Mouse (Mus musculus): Measurements from ENCODE around the gene Hax1.

Gene Hax1

DNA sequence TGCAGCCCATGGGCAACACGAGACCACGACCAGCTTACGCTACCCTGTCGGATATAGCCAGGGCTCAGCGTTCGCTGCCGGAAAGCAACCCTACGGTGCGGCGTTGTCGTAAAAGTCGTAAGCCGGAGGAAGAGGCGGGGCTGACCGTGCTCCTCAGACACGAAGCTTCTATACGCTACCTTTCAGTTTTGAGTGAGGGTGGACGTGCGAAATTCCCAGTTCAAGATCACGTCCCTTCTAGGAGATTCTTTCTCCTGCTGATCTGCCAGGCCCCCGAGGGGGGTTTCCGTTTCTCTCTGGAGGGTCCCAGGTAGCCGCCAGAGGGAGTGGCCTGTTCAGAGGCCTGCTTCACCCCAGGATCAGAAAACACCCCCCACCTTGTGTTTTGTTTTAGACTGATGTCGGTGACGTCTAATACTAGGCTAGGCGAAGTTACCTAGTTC is at the start of gene Hax1:
Gene Hax1, minus strand, starts transcription at position 169 of the 443 bp plus-strand sequence.
- DNase-seq: peak; percentile 97 to 98

- no peak for DNase-seq
These were observed 37.7 kb upstream of the Hax1 start for GRCm38 (mm10) chr3:90036263-90036662.

- DNase-seq: no peak
These were observed 36.1 kb upstream of the Hax1 start for GRCm38 (mm10) chr3:90034653-90035052.

GRCm38 (mm10) chr3:90016626-90017025 is 18.0 kb upstream of the Hax1 start:
- DNase-seq: no peak

- no peak for DNase-seq
These were observed 11.7 kb upstream of the Hax1 start for GRCm38 (mm10) chr3:90010291-90010690.

DNA sequence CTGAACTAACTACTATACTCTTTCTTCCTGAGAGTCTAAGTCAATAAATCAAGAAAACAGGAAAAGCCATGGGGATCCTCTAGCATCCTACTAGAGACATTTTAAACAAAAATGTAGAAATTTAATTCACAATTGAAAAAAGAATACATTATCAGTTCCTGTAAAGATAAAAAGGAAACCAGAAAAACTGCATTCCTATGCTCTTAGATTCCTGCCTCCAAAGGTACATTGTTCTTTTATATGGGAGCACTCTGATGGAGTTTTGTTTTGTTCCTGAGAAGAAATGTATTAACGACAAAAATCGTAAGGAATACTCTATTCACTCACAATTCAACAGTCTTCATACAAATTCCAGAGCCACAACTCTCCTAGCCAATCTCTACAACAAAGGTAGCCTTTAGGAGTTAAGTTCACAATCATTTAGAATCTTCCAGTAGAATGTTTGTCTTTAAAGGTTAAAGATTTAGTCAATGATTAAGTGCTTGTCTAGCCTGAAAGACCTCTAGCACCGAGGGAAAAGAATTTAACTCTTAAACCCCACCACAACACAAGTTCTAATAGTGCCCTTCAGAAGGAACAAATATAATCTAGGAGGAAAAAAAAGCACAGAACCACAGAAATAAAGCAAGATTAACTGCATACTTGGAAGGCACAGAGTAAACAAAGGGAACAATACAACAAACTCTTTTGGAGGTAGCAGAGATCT is 5.7 kb upstream of the Hax1 start:
- no peak for DNase-seq

- DNase-seq: no peak
These were observed 1.2 kb upstream of the Hax1 start for GRCm38 (mm10) chr3:89999830-90000229.

DNA sequence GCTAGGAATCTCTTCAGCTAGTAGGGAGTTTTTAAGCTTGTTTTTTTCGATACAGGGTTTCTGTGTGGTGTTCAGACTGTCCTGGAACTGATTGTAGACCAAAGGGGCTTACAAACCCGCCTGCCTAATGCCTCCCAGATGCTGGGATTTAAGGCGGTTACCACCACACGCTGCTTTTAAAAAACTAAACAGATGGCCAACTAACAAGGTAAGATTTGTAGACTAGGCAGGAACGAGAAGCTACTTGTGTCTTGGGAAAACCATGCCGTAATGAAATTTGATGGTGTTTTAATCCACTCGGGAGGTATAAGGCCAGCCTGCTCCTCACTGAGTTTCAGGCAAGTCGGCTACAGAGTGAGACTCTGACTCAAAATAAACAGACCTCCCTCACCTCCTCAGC is 510 bp upstream of the Hax1 start:
- no peak for DNase-seq

DNA sequence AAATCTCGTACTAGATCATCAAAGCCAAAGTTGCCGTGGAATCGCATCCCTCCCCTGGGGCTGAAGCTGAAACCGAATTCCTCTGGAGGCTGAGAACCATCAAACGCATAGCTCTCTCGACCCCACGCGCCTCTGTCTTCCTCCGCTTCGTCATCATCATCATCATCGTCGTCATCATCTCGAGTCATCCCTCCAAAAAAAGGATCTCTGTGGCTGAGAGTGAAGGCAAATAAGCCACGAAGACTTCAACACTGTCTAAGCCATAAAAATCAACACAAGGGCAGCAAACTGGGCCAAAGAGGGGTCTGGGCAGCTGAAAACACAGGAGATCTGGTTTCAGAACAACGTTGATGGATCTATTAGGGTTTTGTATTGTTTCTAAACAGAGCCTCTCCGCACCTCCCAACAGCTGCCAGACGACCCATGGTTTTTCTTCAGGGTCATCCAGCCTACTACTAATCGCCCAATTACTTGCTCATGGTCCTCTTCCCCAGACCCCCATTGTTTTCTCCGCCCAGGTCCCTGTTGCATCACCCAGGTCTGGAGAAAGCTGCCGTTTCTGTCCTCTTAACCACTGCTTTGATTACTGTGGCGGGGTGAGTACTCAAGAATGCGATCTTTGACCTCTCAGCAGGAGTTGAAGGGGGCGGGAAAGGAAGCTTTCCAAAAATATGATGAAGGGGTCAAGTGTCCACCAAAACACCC is 637 bp downstream of the Hax1 start:
- peak; percentile 56 to 70 for DNase-seq

DNA sequence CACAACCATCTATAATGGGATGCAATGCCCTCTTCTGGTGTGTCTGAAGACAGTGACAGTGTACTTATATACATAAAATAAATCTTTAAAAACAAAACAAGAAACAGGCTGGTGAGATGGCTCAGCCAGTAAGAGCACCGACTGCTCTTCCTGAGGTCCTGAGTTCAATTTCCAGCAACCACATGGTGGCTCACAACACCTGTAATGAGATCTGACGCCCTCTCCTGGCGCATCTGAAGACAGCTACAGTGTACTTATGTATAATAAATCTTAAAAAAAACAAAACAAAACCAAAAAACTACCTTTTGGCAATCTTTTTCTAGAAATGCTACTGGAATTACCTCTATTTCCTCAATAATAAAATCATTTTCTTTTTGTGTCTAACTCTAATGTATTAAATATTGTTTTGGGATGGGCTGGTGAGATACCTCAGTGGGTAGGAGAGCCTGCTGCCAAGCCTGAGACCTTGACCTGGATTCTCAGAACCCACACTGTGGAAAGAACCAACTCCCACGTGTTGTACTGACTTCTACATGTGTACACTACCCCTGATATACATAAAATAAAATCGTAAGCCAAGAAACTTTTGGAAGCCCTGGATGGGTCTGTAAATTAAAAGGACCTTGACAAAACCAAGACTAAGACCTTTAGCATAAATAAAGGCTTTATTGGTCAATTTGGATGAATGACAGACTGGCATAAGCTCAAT is 3.6 kb downstream of the Hax1 start:
- no peak for DNase-seq

DNA sequence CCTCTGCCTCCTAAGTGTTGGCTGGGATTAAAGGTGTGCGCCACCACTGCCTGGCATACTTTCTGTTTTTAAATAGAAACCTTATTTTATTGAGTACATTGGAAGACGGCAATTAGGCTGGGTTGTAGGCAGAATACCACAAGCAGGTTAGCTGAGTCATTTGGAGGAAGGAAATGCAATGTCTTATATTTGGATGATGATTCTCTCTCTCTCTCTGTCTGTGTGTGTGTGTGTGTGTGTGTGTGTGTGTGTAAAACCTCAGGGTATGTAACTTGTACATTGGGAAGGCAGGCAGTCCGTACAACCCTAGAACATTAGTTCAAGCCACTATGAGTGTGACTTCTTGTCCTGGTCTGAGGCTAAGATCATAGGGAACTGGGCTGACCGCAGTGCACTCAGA is 10.8 kb downstream of the Hax1 start:
- no peak for DNase-seq

GRCm38 (mm10) chr3:89987211-89987610 is 11.4 kb downstream of the Hax1 start:
- DNase-seq: no peak

DNA sequence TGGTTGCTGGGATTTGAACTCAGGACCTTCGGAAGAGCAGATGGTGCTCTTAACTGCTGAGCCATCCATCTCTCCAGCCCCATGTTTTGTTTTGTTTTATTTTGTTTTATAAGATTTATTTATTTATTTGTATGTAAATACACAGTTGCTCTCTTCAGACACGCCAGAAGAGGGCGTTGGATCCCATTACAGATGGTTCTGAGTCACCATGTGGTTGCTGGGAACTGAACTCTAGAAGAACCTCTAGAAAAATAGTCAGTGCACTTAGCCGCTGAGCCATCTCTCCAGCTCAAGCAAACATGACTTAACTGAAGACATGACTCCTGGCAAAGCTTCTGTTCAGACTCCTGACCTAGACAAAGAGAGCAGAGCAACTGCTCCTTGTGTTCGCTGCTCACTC is 16.2 kb downstream of the Hax1 start:
- DNase-seq: no peak

GRCm38 (mm10) chr3:89976859-89977258 is 21.7 kb downstream of the Hax1 start:
- no peak for DNase-seq

GRCm38 (mm10) chr3:89968509-89968908 is 30.1 kb downstream of the Hax1 start:
- no peak for DNase-seq

GRCm38 (mm10) chr3:89966946-89967345 is 31.6 kb downstream of the Hax1 start:
- DNase-seq: peak in 1 of 2 experiments; percentile 21

- no peak for DNase-seq
These were observed 32.6 kb downstream of the Hax1 start for GRCm38 (mm10) chr3:89965972-89966371.

GRCm38 (mm10) chr3:89965557-89965956 is 33.0 kb downstream of the Hax1 start:
- no peak for DNase-seq

DNA sequence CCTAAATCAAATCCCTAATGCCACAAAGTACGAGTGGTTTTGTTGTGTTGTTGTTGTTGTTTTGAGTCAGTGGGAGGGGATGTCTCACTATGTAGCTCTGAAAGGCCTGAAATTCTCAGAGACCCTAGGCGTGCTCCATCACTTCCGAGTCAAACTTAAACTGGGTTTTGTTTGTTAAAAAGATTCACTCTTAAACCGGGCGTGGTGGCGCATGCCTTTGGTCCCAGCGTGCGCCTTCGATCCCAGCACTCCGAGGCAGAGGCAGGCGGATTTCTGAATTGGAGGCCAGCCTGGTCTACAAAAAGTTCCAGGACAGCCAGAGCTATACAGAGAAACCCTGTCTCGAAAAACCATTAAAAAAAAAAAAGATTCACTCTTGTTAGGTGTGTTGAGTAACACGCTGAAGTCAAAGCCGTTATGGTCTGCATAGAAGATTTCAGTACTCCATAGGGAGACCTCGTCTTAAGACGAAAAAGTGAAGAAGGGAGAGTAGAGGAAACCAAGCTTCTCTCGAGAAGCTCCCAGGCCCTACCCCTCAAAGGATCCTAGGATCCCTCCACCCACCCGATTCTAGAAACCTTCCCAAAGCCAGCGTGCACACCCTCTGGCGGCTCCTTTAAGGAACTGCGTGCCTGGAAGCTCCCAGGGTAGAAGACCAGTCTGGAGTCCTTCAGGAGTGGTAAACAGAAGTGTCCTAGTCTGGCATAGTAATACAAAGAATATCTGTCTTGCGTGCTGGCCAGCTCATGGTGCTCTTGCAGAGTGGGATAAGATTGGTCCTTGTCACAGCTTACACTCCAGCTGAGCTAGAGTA is 34.4 kb downstream of the Hax1 start:
- DNase-seq: peak; percentile 69 to 74

GRCm38 (mm10) chr3:89963221-89963763 is 35.3 kb downstream of the Hax1 start, which contains the start of gene Atp8b2:
Atp8b2 (minus strand) TSS chr3:89963508.
- DNase-seq: peak; percentile 66 to 75

DNA sequence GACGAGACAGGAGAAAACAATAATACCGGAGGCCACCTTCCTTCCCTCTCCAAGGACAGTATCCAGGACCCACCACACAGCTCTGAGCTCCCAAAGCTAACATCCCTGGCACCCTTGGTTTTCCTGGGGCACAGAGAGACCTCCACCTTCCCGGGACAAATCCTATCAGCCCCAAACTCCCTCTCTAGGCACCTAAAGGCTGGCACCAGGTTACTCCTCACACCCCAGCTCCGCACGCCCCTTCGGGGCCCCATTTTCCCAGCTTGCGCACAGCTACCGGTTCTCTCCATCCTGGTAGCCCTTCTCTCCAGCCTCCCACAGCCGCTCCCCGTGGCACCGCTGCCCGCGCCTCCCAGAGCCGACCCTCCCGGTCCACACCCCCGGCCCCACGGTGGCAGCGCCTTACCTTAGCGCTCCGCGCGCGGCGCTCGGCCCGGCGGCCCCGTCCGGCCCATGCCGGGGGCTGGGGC is 35.8 kb downstream of the Hax1 start:
- peak in 1 of 2 experiments; percentile 50 for DNase-seq

DNA sequence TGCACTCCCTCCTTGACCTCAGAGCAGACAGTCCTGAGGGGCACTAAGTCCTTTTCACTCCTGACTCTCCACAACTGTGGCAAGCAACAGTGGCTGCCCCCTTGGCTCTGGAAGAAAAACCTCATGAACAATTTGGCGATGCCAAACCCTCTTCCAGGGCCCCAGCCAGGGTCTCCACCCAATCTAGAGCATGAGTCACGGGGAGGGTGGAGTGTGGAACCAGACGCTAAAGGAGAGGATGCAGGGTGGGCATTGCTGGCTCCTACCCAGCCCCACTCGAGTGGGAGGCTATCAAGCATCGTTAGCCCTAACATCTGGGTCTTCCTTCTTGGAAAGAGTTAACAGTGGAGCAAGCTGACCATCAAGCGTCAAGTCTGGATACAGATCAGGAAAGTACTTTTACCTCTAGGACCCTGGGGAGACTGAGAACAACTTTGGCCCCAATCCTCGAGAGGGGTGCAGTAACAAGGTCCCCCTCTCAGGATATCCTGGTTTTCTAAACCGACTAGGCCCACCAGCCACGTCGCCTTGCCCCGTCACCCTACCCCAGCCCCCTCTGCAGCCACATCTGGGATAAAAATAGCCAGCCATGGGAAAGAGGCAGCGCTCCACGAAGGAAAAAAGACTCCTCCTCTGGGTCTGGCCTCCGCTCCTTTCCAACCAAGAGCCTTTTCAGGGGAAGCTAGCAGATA is 36.4 kb downstream of the Hax1 start:
- DNase-seq: no peak
